Comparison of ENCODE assay signal across 19 mouse cellular contexts in the genomic region with DNA sequence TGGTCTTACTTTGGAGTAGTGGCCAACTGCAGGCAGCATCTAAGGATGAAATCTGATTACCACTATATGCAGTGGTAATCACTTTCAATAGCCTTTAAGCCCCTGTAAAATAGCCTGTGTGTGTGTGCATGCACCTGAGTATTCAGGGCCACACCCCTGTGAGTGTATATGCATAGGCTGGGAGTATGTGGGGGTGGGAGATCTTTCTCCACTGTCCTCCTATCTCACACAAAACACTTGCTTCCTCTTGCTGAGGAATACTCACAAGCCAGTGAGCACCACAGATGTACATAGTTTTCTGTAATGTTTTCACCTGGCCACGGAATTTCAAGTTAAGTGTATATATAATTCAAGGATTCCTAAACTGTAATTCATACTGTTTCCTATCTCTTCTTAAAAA.
"Had no signal": no experiment of that assay in that cellular context is flagged by ENCODE, and none has a peak within 500 bp of the region (broad histone marks: within the 10 kb centered on the region; RNA-seq: fewer than 3 reads in every experiment).

No protein-coding gene starts in this region.

- H3K4me3 ChIP-seq: layer of hippocampus, adult 2 months; limb, embryonic 10.5 days; limb, embryonic 13.5 days; megakaryocyte, embryonic 14.5 days; stomach, embryonic 15.5 days had no signal

- H3K9me3 ChIP-seq: limb, embryonic 10.5 days; limb, embryonic 13.5 days; megakaryocyte, embryonic 14.5 days; stomach, embryonic 15.5 days had no signal

- H3K36me3 ChIP-seq: stomach, embryonic 15.5 days had no signal

- H3K27me3 ChIP-seq: limb, embryonic 13.5 days; megakaryocyte, embryonic 14.5 days; stomach, embryonic 15.5 days had no signal

- H3K4me1 ChIP-seq: megakaryocyte, embryonic 14.5 days had no signal

- H3K4me2 ChIP-seq: limb, embryonic 13.5 days; midbrain, embryonic 11.5 days; stomach, embryonic 15.5 days had no signal

- H3K27ac ChIP-seq: layer of hippocampus, adult 2 months; limb, embryonic 10.5 days; limb, embryonic 13.5 days; macrophage; stomach, embryonic 15.5 days had no signal

- H3K9ac ChIP-seq: limb, embryonic 13.5 days; stomach, embryonic 15.5 days had no signal

- DNase-seq: kidney, adult 18-20 months; kidney, adult 9 months; kidney, postnatal 14 days; layer of hippocampus, adult 9-11 months; lung, adult 2 months; lung, postnatal 14 days; midbrain, embryonic 14.5 days; right cerebral cortex, postnatal 14 days; spleen, adult 18-20 months; thymus, postnatal 25 days had no signal

- ATAC-seq: inflammation-experienced regulatory T-cells, adult 6 months; intestine, embryonic 16.5 days had no signal
